Mouse (Mus musculus) neutrophil, adult 5-6 weeks (primary cell): Measurements from ENCODE around the gene Dnajc25. TPM values are rescaled to one million over a fixed set of nuclear protein-coding genes. Genes with fewer than 3 reads are reported as not detected.

Experiments used
- ATAC-seq: fragments of 151-379, 151-347 bp; 2 replicates; pipeline ENCODE4 v1.8.0; 2017; ENCODE audit warnings: mild to moderate bottlenecking, moderate TSS enrichment; ENCODE audit not compliant: insufficient number of reproducible peaks, poor library complexity, low FRiP score, severe bottlenecking; ENCODE audit errors: extremely low read depth
- total RNA-seq: library from RNA; stranded (forward); fragments of 200-1000 nt; gene quantifications from 2 replicates; pipeline ENCODE4 v1.2.3, GENCODE M21; 2017

The Dnajc25 gene
- total RNA-seq, 1 experiment from 2014 or later, result 6.6 TPM

- no peak for ATAC-seq
Measured at GRCm38 (mm10) chr4:59047222-59047621, 52.4 kb downstream of the Dnajc25 start.

- no peak for ATAC-seq
Measured at GRCm38 (mm10) chr4:59051081-59051480, 56.2 kb downstream of the Dnajc25 start.

GRCm38 (mm10) chr4:59057929-59058328 is 63.1 kb downstream of the Dnajc25 start:
- ATAC-seq, result no peak

- no peak for ATAC-seq
Measured at GRCm38 (mm10) chr4:59062526-59062925, 67.7 kb downstream of the Dnajc25 start.

GRCm38 (mm10) chr4:59069276-59069675 is 74.4 kb downstream of the Dnajc25 start:
- no peak for ATAC-seq

Other genes with a start within 250 kb of the Dnajc25 start
- gene Olfr267, start 207.3 kb upstream of the Dnajc25 start, total RNA-seq, result 0.12 TPM in 1 of 2 replicates, not detected in the other
- 62.5 and 75.9 TPM in 2 replicates for gene Ecpas, start 82.3 kb upstream of the Dnajc25 start, total RNA-seq
- 0.74 and 0.81 TPM in 2 replicates for gene Zkscan16, start 51.4 kb upstream of the Dnajc25 start, total RNA-seq
- 0.47 and 0.61 TPM in 2 replicates for gene Ptgr1, start 7.9 kb upstream of the Dnajc25 start, total RNA-seq
- not detected in 2 replicates for gene Gm20503, start 8.1 kb downstream of the Dnajc25 start, total RNA-seq
- 48.6 and 51.3 TPM in 2 replicates for gene Gng10, start 40.0 kb downstream of the Dnajc25 start, total RNA-seq
- not detected in 2 replicates for gene AI481877, start 143.9 kb downstream of the Dnajc25 start, total RNA-seq
- 105 and 120 TPM in 2 replicates for gene Ugcg, start 194.2 kb downstream of the Dnajc25 start, total RNA-seq